Mouse (Mus musculus) 3134 (cell line): ENCODE results near the gene Rexo1.

Experiments used
- DNase-seq: peaks from one replicate; pipeline ENCODE4 v3.0.0-alpha.2; 2011; ENCODE audit warnings: low spot score; ENCODE audit not compliant: insufficient read length; ENCODE audit errors: extremely low read depth

The Rexo1 gene

GRCm38 (mm10) chr10:80585581-80585980, 24.2 kb upstream of the Rexo1 start:
- no peak for DNase-seq

- no peak for DNase-seq
Observed at GRCm38 (mm10) chr10:80584642-80585552, 23.5 kb upstream of the Rexo1 start.

GRCm38 (mm10) chr10:80584045-80584488, 22.7 kb upstream of the Rexo1 start:
- DNase-seq: no peak

GRCm38 (mm10) chr10:80583047-80583446, 21.7 kb upstream of the Rexo1 start:
- DNase-seq: no peak

GRCm38 (mm10) chr10:80578911-80579310, 17.6 kb upstream of the Rexo1 start:
- DNase-seq: no peak

- peak; percentile 89 for DNase-seq
Observed at GRCm38 (mm10) chr10:80578131-80578750, 16.9 kb upstream of the Rexo1 start.

GRCm38 (mm10) chr10:80577195-80578130, 16.1 kb upstream of the Rexo1 start, which contains the start of gene Klf16:
Klf16 (minus strand) TSS chr10:80577321.
- DNase-seq: peak; percentile 97

- peak; percentile 76 for DNase-seq
Observed at GRCm38 (mm10) chr10:80576351-80577194, 15.2 kb upstream of the Rexo1 start.

- no peak for DNase-seq
Observed at GRCm38 (mm10) chr10:80575925-80576324, 14.6 kb upstream of the Rexo1 start.

- DNase-seq: no peak
Observed at GRCm38 (mm10) chr10:80574896-80575295, 13.5 kb upstream of the Rexo1 start.

GRCm38 (mm10) chr10:80573944-80574343, 12.6 kb upstream of the Rexo1 start:
- DNase-seq: no peak

GRCm38 (mm10) chr10:80572477-80572876, 11.1 kb upstream of the Rexo1 start:
- no peak for DNase-seq

GRCm38 (mm10) chr10:80570871-80571836, 9.8 kb upstream of the Rexo1 start:
- DNase-seq: no peak

GRCm38 (mm10) chr10:80570419-80570818, 9.1 kb upstream of the Rexo1 start:
- no peak for DNase-seq

- DNase-seq: no peak
Observed at GRCm38 (mm10) chr10:80569664-80570066, 8.3 kb upstream of the Rexo1 start.

- DNase-seq: no peak
Observed at GRCm38 (mm10) chr10:80568876-80569275, 7.5 kb upstream of the Rexo1 start.

GRCm38 (mm10) chr10:80566375-80567092, 5.2 kb upstream of the Rexo1 start:
- peak; percentile 43 for DNase-seq

- no peak for DNase-seq
Observed at GRCm38 (mm10) chr10:80560621-80561020, 739 bp downstream of the Rexo1 start.
